Mouse (Mus musculus) heart, adult 11 months (tissue): ENCODE data around the gene Prkd2.

Experiments
- DNase-seq: peaks from one replicate; pipeline ENCODE4 v3.0.0; 2022

The Prkd2 gene

GRCm38 (mm10) chr7:16895511-16895910, 52.8 kb downstream of the Prkd2 start:
- peak; percentile 96 for DNase-seq

DNA sequence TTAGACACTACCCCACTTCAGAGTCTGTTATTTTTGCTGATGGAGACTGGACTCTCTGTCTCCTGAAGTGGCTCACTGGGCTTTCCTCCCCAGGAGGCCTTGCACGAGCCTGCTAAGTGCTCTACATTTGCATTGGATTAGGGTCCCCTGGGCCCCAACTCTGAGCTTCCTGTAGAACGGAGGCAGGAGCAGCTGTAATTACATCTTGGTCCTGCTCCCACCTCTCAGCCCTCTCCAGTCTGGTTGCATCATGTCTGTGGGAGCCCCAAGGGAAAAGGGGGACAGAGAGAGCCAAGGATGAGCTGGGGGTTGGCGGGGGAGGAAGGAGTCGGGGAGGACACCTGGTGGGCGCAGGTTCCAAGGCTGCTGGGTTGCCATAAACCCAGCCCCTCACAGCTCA, 57.8 kb downstream of the Prkd2 start:
- peak; percentile 95 for DNase-seq

DNA sequence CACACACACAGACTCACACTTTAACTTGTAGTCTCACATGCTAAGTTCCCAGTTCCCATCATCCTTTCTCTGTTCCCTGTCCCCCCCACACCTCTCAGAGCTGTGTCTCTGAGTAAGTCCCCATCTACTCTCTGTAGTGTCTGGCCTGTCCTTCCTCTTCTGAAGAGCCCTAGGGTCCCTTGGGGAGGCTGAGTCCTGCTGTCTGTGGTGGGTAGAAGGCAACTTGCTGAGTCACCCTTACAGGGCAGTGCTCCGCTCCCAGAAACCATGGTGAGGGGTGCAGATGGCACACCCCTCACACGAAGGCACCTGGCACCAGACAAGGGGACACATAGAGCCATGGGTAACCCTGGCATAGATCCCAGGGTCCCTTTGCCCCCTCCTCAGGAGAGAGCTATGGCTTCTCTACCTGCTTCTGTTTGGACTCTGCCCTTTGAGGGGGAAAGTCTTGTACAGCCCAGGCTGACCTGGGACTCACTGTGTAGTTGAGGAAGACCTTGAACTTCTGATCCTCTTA, 60.8 kb downstream of the Prkd2 start:
- DNase-seq = peak; percentile 92

GRCm38 (mm10) chr7:16904120-16904675, 61.5 kb downstream of the Prkd2 start:
- peak; percentile 95 for DNase-seq

DNA sequence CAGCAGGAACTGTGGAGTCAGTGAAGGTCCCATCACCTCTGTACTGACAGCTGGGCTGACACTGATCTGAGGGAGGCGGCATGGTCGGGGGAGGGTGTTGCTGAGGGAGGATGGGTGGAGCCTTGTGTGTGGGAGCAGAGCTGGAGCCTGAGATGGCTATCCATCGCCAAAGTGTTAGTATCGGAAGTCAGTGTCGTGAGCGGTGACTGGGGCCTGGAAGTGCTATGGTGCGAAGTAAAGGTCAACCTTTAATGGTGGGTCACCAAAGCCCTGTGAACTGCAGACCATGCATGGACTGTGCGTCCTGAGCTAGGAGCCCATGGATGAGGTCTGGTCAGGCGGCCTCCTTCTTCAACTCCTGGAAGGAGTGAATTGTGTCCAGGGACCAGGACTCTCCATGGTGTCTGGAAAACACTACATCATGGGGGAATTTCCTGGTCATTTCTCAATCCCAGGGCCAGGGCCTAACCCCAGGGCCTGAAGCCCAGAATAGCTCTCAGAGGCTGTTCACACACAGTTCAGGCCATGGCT, 62.9 kb downstream of the Prkd2 start:
- DNase-seq = peak; percentile 98

DNA sequence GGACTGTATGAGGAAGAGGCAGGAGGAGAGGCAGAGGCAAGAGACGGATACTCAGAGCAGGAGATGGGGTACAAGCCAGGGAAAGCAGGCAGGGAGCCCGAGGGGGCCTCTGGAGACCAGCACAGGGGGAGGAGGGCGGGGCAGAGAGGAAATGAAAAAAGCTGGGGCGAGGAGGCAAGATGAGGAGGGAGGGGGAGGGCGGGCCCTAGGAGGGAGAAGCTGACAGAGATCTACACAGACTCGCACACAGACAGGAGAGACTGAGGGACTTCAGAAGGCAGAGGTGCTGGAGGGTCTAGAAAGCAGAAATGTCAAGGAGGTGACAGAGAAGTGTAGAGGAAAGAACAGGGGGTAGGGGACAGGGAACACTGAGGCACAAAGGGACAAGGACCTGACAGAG, 63.6 kb downstream of the Prkd2 start, which contains the start of gene Ptgir:
Gene Ptgir (plus strand): TSS at position 210 of the 400 bp plus-strand sequence.
- DNase-seq = peak; percentile 99

DNA sequence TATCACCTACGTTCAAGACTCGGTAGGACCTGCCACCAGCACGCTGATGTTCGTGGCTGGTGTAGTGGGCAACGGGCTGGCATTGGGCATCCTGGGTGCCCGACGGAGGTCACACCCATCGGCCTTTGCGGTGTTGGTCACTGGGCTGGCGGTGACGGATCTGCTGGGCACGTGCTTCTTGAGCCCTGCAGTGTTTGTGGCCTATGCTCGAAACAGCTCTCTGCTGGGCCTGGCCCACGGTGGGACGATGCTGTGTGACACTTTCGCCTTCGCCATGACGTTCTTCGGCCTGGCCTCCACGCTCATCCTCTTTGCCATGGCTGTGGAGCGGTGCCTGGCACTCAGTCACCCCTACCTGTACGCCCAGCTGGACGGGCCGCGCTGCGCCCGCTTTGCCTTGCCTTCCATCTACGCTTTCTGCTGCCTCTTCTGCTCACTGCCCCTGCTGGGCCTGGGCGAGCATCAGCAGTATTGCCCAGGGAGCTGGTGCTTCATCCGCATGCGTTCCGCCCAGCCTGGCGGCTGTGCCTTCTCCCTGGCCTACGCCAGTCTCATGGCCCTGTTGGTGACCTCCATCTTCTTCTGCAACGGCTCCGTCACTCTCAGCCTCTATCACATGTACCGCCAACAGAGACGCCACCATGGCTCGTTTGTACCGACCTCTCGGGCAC, 64.3 kb downstream of the Prkd2 start:
- DNase-seq = peak; percentile 95

GRCm38 (mm10) chr7:16907842-16908241, 65.1 kb downstream of the Prkd2 start:
- no peak for DNase-seq

DNA sequence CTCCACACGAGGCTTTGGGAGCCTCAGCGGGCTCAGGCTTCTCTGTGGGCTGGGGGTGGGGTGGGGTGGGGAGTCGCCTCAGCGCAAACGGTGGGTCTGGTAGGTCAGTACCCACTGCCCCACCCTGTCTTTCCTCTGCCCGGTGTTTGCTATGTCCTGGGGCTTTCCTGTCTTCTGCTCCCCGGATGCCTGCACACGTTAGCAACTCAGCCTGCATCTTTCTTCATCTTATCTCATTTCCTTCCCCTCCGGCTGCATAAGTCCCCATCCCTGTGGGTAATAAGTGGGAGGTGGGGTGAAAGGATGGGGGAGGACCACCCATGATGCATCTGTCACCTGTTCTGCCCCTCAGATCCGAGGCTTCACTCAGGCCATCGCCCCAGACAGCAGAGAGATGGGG, 65.7 kb downstream of the Prkd2 start:
- no peak for DNase-seq

DNA sequence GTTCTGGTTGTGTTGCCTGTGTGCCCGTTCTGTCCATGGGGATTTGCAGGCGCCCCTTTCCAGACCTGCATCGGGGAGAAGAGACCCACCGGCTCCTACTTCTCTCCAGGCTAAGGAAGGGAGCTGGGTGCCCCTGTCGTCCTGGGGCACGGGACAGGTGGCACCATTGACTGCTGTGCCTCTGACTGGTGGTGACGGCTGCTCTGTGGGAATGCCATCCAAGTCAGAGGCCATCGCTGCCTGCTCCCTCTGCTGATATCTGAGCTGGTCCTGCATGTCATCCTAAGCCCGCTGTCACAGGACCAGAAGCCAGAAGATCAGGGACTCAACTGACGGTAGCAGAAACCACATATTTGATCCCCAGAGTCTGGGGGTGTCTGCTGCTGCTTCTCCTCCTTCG, 66.2 kb downstream of the Prkd2 start:
- no peak for DNase-seq

GRCm38 (mm10) chr7:16909909-16910308, 67.2 kb downstream of the Prkd2 start:
- DNase-seq = peak; percentile 95

DNA sequence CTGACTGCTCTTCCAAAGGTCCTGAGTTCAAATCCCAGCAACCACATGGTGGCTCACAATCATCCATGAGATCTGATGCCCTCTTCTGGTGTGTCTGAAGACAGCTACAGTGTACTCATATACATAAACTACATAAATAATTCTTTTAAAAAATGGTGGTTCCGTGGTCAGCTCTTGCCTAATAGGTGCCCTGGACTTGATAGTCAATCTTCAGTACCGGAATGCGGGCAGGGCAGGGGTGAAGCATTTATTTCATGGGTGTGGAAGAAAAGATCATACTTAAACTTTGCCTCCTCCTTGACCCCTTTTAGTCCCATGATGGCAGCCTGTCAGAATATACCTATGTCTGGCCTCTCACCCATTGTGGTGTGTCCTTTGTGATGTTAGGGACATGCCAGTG, 69.2 kb downstream of the Prkd2 start:
- DNase-seq = no peak

DNA sequence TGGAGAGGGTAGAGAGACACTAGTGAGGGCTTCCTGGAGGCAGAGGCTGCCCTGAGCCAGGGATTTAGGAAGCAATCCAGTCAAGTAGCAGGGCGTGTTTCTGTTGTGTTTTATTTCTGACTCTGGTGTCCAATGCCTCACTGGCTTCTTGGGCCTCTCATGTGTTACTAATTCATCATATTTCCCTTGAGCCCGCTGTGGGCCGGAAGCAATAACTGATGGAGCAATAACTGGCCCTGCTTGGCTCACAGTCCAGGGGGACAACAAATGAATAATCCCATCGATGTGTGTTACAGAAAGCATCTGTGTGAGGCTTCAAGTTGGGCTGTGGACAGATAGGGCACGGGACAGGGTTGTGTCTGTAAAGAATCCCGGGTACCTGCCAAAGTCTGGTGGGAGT, 69.7 kb downstream of the Prkd2 start:
- DNase-seq = peak; percentile 98

- DNase-seq = peak; percentile 97
Observed at GRCm38 (mm10) chr7:16913806-16914452, 71.2 kb downstream of the Prkd2 start.

DNA sequence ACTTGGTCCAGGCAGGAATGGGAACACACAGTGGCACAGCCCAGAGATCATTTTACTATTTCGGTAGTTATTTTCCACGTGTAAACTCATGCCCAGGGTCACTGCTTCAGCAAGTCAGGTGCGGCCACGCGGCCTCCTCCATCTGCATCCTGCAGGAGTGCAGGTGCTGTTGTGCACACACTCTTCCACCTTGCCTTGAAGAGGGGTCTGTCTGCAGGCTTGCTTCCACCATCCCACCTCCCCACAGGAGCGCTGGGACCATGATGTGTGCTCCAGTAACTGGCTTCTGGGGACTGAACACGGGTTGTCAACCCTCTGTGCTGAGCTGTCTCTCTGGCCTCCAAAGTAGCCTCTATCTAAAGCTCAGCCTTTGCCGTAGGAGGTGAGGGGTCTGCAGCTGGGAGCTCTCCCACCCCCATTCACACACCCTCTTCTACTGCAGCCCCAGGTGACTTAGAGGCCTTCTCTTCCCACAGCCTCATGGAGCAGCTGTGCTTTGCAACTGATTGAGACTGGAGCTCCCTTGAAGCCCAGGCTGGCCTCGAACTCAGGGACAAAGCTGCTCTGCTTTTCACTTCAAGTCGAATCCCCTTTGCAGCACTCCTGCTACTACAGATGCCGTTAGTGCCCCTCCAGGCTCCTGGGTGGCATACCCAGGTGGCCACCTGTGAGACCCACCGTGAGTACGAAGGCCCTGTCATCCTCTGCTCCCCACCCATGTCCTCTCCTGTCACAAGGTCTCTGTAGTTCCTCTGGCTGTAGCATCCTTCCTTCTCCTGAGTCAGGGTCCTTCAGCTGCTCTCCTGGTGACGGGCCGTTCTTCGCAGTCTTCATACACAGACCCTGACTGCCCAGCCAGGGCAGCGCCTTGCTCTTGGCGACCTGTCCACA, 72.0 kb downstream of the Prkd2 start:
- DNase-seq = peak; percentile 93

- DNase-seq = peak; percentile 92
Observed at GRCm38 (mm10) chr7:16915461-16916340, 73.0 kb downstream of the Prkd2 start.

GRCm38 (mm10) chr7:16916342-16917265, 73.9 kb downstream of the Prkd2 start:
- peak; percentile 96 for DNase-seq

DNA sequence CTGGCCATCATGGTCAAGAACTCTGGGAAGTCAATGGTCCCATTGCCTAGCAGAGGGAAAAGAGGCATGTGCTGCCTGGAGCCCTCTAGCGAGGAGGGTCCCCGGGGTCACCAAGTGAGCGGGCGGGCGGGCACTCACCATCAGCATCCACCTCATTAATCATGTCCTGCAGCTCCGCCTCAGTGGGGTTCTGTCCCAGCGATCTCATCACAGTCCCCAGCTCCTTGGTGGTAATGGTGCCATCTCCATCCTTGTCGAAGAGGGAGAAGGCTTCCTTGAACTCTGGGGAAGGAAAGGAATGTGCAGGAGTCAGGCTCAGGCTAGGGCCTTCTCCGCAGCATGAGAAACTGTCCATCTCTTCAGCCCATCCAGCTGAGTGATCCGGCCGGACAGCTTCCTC, 74.7 kb downstream of the Prkd2 start:
- DNase-seq = peak; percentile 91

DNA sequence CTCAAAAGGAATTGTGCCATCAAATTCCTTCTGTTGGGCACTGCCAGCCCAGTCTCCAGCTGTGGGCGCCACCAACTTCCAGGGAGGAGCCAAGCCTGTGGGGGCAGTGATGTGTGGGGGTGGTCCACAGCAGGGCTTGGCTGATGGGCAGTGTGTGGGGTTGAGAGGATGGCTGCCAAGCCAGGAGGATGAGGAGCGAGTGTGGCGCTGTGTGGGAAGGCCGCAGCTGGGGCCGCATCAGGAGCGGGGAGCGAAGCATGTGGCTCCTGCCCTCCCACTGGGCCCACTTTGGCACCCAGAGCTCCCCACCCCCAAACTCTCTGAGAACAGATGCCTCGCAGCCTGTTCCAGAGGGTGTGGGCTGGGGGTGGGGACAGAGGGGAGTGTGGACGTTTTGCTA, 75.3 kb downstream of the Prkd2 start:
- DNase-seq = peak; percentile 95

GRCm38 (mm10) chr7:16918670-16919069, 76.0 kb downstream of the Prkd2 start:
- no peak for DNase-seq
